Mouse (Mus musculus): ENCODE measurements around the gene Scaf4.
"Not testable (repeated sequence)": the region's sequence is repeated elsewhere in the genome, so short reads cannot be mapped to it uniquely, and the experiment has no call there.

The Scaf4 gene

DNA sequence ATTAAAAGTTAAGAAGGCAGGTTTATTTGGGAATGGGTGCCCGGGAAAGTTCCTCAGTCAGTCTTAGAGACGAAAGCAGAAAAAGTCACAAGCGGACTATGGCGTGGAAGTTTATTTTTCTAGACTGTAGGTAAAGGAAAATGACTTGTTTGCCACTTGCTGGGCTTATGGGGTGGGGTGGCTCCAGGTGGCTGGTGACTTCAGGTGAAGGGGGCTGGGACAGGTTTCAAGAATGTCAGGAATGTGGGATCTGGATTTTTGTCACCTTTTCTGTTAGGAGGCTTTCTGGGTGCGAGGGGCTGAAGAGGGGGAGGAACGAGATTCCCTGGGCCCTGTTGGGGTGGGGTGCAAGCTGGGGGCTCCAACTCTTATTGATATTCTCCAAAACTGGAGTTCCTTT, 7.4 kb upstream of the Scaf4 start:
- DNase-seq (ENCODE audit: low spot score in 2 of 2) = no peak

- DNase-seq (ENCODE audit: low spot score in 2 of 2) = no peak
Measured at GRCm38 (mm10) chr16:90290962-90291361, 6.7 kb upstream of the Scaf4 start.

GRCm38 (mm10) chr16:90284916-90285315, 613 bp upstream of the Scaf4 start:
- no peak for DNase-seq (ENCODE audit: low spot score in 2 of 2)

GRCm38 (mm10) chr16:90283266-90283904, 918 bp downstream of the Scaf4 start:
- DNase-seq (ENCODE audit: low spot score in 2 of 2) = no peak

GRCm38 (mm10) chr16:90282620-90283265, 1.6 kb downstream of the Scaf4 start:
- DNase-seq (ENCODE audit: low spot score in 2 of 2) = no peak

- no peak for DNase-seq (ENCODE audit: low spot score in 2 of 2)
Measured at GRCm38 (mm10) chr16:90281406-90281805, 2.9 kb downstream of the Scaf4 start.

DNA sequence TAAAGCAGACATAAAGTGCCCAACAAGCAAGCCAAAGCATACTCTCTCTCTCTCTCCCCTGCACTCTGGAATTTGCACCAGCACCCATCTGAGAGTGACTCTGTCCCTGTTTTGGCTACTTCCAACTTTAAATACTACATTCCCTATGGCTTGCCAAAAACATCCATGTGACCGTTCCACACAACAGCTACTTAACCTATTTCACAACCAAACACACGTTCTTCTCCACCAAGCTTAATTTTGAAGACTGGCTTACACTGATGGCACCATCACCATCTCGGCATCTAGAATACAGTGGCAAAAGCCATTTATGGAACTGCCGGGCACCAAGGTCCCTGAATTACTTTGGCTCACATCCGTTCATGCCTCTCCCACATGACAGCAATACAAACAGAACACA, 3.3 kb downstream of the Scaf4 start:
- no peak for DNase-seq (ENCODE audit: low spot score in 2 of 2)

GRCm38 (mm10) chr16:90280515-90280914, 3.8 kb downstream of the Scaf4 start:
- DNase-seq (ENCODE audit: low spot score in 2 of 2) = no peak

- DNase-seq (ENCODE audit: low spot score in 2 of 2) = no peak
Measured at GRCm38 (mm10) chr16:90279058-90279457, 5.2 kb downstream of the Scaf4 start.

DNA sequence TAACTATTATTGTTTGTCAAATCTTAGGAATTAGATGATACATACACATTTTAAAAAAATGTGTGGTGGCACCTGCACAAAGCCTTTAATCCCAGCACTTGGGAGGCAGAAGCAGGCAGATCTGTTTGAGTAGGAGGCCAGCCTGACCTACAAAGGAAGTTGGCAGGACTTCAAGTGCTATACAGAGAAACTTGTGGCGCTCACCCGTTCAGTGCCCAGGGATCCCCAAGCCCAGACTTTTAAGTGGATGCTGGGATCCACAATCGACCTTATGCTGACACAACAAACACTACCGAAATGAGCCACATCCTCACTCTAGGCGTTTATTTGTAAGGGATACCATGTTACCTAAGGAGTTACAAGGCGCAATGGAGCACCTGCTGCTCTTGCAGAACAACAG, 8.8 kb downstream of the Scaf4 start:
- no peak for DNase-seq (ENCODE audit: low spot score in 2 of 2)

- DNase-seq (ENCODE audit: low spot score in 2 of 2) = no peak
Measured at GRCm38 (mm10) chr16:90266581-90266980, 17.7 kb downstream of the Scaf4 start.

DNA sequence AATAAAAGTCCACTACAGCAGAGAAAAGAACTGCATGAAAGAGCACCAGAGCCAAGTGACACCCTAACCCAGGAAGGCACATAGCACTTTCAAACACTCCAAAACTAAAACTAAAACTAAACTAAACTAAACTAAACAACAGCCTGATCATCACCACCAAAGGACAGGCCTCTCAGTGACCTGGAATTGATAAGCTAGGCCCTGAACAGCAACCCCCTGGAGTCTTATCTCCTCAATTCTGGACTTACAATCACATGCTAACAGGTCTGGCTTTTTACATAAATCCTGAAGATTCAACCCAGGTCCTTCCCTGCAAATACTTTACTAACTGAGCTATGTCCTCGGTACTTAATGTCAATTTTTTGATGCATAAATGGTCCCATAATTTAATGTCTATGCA, 19.2 kb downstream of the Scaf4 start:
- no peak for DNase-seq (ENCODE audit: low spot score in 2 of 2)

DNA sequence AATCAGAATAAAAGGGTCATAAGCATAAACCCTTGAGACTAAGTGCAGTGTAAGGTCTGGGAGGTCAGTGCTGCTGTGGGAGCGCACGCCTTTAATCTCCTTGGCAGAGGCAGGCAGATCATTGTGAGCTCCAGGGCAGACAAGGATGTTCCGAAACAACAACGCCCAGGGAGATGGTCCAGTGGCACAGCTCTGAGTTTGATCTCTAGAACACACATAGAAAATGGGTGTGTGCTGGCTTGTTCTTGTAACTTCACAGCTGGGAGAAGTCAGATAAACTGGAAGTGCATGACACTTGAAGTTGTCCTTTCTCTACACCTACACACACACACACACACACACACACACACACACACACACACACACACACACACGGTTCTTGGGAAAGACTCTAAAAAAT, 20.3 kb downstream of the Scaf4 start:
- no peak for DNase-seq (ENCODE audit: low spot score in 2 of 2)

DNA sequence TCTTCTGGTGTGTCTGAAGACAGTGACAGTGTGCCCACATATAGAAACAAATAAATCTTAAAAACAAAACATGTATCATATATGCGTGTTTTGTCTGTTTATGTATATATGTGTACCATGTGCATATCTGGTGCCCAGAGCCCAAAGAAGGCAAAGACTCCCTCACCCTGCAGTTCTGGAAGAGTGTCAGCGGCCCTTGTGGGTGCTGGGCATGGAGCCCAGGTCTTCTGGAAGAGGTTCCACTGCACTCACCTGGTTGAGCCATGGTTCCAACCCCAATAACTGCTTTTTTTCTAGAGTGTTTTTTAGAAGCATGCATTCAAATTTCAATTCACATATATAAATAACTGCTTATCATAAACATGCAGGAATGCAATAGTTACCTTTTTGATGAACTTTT, 22.5 kb downstream of the Scaf4 start:
- no peak for DNase-seq (ENCODE audit: low spot score in 2 of 2)

DNA sequence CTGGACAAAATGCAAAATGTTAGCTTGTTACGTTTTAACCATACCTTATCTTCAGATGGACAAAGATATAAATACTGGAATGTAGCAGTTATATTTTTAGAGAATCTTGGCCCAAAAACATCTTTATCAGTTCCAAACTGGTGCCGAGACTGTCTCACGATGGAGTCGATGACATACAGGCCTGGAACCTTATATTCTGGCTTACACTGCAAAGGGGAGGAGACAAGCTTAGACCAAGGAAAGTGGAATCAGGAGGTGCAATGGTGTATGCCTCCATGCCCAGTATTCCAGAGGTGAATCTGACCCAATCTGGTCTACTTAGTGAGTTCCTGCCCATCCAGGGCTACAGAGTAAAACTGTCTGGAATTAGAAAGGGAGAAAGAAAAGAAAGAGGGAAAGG, 24.2 kb downstream of the Scaf4 start:
- DNase-seq (ENCODE audit: low spot score in 2 of 2) = no peak

DNA sequence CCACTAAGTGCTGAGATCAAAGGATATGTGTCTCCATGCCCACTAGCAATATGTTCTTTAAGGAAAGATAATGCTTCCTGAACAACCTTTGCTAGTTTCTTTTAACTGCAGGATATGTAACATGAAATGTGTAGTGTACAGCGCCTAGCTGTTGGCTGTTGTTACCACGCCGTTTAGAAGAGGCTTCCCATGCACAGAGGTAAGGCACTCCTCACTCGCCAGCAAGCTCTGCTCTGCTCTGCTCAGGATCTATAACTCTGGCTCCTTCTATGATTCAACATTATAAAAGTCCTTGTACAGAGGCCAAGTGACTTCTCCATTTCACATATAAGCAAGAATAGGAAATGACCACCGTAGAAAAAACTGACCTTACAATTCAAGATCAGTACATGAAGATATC, 24.7 kb downstream of the Scaf4 start:
- no peak for DNase-seq (ENCODE audit: low spot score in 2 of 2)

DNA sequence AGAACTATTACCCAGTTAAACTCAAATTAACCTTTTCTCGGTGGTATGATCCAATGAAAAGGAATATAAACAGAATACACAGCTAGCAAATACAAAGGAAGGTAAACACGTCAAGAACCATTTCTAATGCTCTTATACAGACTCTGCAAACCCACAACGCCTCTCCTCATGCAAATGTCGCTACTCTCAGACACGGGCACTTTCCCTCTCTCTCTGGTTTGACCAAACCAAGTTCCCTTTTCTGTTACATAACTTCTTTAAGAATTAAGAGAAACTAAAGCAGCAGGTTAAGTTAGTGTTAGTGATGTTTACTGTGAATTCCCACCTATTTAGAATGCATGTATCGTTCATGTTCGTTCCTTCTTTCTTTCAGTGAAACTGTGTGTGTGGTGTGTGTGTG, 25.4 kb downstream of the Scaf4 start:
- DNase-seq (ENCODE audit: low spot score in 2 of 2) = no peak

- DNase-seq (ENCODE audit: low spot score in 2 of 2) = no peak
Measured at GRCm38 (mm10) chr16:90252521-90252920, 31.8 kb downstream of the Scaf4 start.

- not testable (repeated sequence) for DNase-seq (ENCODE audit: low spot score in 2 of 2)
Measured at GRCm38 (mm10) chr16:90251256-90251655, 33.0 kb downstream of the Scaf4 start.

DNA sequence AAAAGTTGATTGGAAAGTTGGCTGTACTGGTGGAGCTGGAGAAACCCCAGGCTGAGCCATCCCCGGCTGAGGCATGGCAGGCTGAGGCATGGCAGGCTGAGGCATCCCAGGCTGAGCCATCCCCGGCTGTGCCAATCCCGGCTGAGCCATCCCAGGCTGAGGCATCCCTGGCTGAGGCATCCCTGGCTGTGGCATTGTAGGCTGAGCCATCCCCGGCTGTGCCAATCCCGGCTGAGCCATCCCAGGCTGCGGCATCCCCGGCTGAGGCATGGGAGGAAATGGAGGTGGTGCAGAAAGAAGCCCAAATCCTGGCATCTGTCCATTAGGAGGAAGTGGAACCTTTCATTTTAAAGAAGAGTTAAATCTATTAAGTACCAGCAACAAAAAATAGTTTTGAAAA, 34.2 kb downstream of the Scaf4 start:
- DNase-seq (ENCODE audit: low spot score in 2 of 2) = no peak

DNA sequence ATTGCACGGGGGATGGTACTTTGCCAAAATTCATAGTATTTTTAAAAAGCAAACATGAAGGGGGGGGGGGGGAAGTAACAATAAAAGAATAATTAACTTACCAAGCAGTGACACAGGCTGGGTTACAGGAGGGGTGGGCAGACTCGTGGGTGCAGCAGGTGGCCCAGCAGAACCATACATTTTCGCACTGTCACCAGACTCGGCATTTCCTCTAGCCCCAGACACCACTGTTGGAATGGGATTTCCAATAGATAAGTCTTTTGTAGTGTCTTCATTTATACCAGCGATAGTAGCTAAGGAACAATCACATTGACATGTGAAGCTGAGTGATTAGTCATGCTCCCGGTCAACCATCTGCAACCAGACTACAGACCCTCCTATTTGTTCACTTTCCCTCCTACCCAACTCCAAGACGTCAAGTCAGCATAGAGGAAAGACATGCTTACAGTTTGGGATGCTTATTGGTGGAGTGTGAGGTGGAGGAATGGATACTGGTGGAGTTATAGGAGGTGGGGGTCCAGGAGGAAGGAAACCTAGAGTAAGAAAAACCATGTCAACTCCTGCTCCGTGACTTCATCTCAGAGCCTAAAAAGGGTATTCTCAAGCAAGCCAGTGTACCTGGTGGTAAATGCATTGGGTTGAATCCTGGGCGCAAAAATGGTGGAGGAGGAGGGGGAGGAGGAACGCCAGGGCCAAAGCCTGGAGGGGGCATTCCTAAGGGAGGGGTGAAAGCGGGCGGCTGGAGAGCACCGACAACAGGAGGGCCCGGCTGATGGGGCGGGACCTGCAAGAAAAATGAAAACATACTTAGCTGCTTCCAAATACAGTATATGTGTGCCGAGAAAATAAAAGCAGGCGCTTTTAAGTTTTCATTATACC, 41.6 kb downstream of the Scaf4 start:
- DNase-seq (ENCODE audit: low spot score in 2 of 2) = no peak

- DNase-seq (ENCODE audit: low spot score in 2 of 2) = no peak
Measured at GRCm38 (mm10) chr16:90241875-90242274, 42.4 kb downstream of the Scaf4 start.

Measured in right cerebral cortex, adult 2 months (tissue).